Mouse (Mus musculus) neural tube, embryonic 11.5 days (tissue): ENCODE data around the gene Patl1. TPM values are rescaled to one million over a fixed set of nuclear protein-coding genes. Genes with fewer than 3 reads are reported as not detected.

Experiments used
- ATAC-seq: fragments of 200-750 bp; cut with Nextera tagmentation; 2 replicates; pipeline ENCODE4 v1.8.0; 2017; ENCODE audit warnings: moderate number of reproducible peaks, mild to moderate bottlenecking, moderate TSS enrichment, moderate library complexity; ENCODE audit not compliant: insufficient read depth, low FRiP score, low TSS enrichment
- DNase-seq: peaks from one replicate; pipeline ENCODE4 v3.0.0-alpha.2; 2015; ENCODE audit warnings: low spot score
- H3K27ac ChIP-seq: fragments of 300-500 bp; sonication (generic); 2 replicates; pipeline ENCODE4 v1.5.1; 2014; ENCODE audit warnings: low read depth, mild to moderate bottlenecking, low read length
- H3K27me3 ChIP-seq: fragments of 300-500 bp; sonication (generic); 2 replicates; pipeline ENCODE4 v1.6.1; 2014; ENCODE audit warnings: mild to moderate bottlenecking, low read length, mixed read lengths; ENCODE audit not compliant: control insufficient read depth, insufficient read depth
- H3K36me3 ChIP-seq: fragments of 300-500 bp; sonication (generic); 2 replicates; pipeline ENCODE4 v1.6.1; 2014; ENCODE audit warnings: mild to moderate bottlenecking, low read length, moderate library complexity, mixed read lengths; ENCODE audit not compliant: control insufficient read depth, insufficient read depth
- H3K4me1 ChIP-seq: fragments of 300-500 bp; sonication (generic); 2 replicates; pipeline ENCODE4 v1.6.1; 2014; ENCODE audit warnings: low read length, mixed read lengths; ENCODE audit not compliant: control insufficient read depth, insufficient read depth
- H3K4me2 ChIP-seq: fragments of 300-500 bp; sonication (generic); 2 replicates; pipeline ENCODE4 v1.6.1; 2014; ENCODE audit warnings: low read depth, mild to moderate bottlenecking, moderate library complexity
- H3K4me3 ChIP-seq: fragments of 300-500 bp; sonication (generic); 2 replicates; pipeline ENCODE4 v1.5.1; 2014; ENCODE audit warnings: low read depth, low read length
- H3K9ac ChIP-seq: fragments of 300-500 bp; sonication (generic); 2 replicates; pipeline ENCODE4 v1.6.1; 2014; ENCODE audit warnings: mild to moderate bottlenecking, low read length
- H3K9me3 ChIP-seq: fragments of 300-500 bp; sonication (generic); 2 replicates; pipeline ENCODE4 v1.6.1; 2016; ENCODE audit warnings: low read length; ENCODE audit not compliant: control insufficient read depth
- WGBS: fragments of 180-500 bp; shearing (Covaris S2); extraction: QIAGEN DNeasy Blood & Tissue Kit; methylation state at CpG from one replicate; pipeline ENCODE4 v1.1.7; 2014; 5-methylcytosine and 5-hydroxymethylcytosine counted together
- polyA plus RNA-seq: library from polyadenylated mRNA; unstranded; fragments of >200 nt; fragmentation: Nextera tagmentation; extraction: Ambion mirVana; gene quantifications from 2 replicates; pipeline ENCODE4 v1.2.1, GENCODE M21; 2014

The Patl1 gene
- polyA plus RNA-seq, 1 experiment from 2014 or later, result 24.7 TPM

DNA sequence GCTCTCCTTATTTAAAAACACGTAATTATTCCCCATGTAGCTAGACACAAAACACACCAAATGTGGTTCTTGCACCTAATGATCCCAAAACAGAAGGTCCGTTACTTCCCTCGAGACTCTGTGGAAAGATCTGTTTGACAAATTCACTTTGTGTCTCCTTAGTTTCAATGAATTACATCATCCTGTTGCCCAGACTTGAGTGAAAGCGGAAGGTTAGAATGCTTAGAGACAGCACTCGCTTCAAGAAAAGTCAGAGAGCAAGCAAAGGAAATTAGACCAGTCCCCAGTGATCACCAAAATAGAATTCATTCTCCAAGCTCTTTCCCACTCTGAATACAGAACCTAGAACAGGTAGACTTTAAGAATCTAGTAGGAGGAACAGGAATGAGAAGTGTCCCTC is 45.2 kb downstream of the Patl1 start:
- Histone ChIP-seq H3K27ac (no peak overlapping the region), H3K4me2 (no peak overlapping the region), H3K4me1 (no peaks in the 10 kb centered on the region), H3K27me3 (no peaks in the 10 kb centered on the region), H3K4me3 (no peak overlapping the region), H3K9ac (no peak overlapping the region), H3K36me3 (no peaks in the 10 kb centered on the region), H3K9me3 (no peaks in the 10 kb centered on the region)
- WGBS, result 93% methylated on average over 5 of the region's 5 CpGs
- no peak for ATAC-seq
- DNase-seq, result no peak

DNA sequence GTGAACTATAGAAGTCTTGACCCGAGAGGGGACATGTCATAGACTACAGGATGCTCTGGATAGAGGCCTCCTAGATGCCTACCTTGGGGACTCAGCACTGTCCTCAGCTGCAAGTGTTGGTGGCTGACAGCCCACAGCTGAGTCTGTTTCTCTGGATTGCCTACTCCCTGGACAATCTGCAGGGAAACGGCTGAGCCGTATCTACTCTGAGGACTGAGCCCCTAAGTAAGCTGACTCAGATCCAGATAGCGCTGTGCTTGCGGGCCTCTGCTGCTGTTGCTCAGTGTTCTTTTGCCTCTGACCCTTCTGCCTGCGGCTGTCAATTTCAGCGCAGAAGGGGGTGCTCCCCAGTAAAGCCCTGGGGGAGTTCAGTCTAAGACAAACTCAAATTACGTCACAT is 45.6 kb downstream of the Patl1 start:
- Histone ChIP-seq H3K4me3 (no peak overlapping the region), H3K9me3 (no peaks in the 10 kb centered on the region), H3K27me3 (no peaks in the 10 kb centered on the region), H3K4me2 (no peak overlapping the region), H3K9ac (no peak overlapping the region), H3K27ac (no peak overlapping the region), H3K4me1 (no peaks in the 10 kb centered on the region), H3K36me3 (no peaks in the 10 kb centered on the region)
- WGBS, result 85% methylated on average over 8 of the region's 8 CpGs
- DNase-seq (no peak), ATAC-seq (no peak)

DNA sequence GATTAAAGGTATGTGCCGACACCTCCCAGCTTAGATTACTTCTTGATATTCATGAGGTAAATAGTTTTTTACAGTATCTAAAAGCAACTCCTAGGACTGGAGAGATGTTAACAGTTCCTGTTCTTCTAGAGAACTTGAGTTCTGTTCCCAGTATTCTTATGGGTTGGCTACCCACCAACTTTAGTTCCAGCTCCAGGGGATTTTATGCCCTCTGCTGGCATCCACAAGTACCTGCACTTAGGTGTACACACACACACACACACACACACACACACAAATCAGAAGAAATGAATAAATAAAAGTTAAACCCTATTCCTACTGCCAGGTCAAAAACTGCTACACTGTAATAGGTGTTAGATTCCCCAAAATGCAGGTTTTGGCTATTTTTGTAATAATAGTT is 52.1 kb downstream of the Patl1 start:
- Histone ChIP-seq H3K4me1 (peaks cover 7% of the 10 kb centered on the region), H3K9me3 (no peaks in the 10 kb centered on the region), H3K27me3 (no peaks in the 10 kb centered on the region), H3K9ac (no peak overlapping the region), H3K4me3 (no peak overlapping the region), H3K4me2 (no peak overlapping the region), H3K27ac (no peak overlapping the region), H3K36me3 (no peaks in the 10 kb centered on the region)
- WGBS, result 100% methylated on average over 1 of the region's 1 CpGs
- no peak for DNase-seq
- no peak for ATAC-seq

DNA sequence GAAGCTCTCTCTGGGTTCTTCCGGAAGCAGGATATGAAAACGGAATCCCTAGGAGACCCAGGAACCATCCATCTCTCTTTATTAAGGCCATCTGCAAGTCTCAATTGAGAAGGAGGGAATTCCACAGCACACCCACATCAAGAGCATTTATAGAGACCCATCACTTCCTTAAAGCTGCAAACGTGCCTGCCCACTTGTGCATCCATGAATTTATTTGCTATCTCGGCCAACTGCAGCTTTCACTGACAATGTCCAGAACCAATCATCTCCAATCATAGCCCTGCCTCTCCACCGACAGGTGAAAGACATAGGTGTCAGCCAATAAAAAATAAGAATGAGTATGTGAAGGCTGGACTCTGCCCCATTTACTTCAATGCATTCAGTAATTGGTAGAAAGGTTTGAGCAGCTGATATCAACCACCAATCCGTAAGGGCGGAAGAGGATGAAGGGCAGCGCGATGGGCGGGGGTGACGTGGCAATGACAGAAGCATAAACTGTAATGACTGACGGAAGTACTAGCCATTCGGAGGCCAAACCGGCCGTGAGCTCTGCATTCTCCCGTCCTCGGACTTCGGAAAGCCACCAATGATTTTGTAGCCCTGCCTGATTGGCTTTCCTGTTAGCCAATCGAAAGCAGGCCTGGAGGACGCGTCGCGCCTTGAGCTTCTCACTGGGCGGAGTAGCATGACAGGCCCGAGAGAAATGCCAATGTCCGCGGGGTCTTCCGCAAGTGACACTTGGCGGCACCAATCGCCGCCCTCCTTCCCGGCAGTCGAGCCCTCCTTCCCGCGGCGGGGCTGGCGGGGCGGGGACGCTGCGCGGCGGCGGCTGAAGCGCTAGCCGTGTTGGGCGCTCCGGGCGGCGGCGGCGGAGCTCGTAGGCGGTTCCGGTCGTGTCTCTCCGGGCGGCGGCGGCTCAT is 53.1 kb downstream of the Patl1 start, which contains the start of gene Osbp:
Gene Osbp (plus strand): TSS at position 919 of the 920 bp plus-strand sequence.
- H3K9ac ChIP-seq, result peak within 1 kb of the TSS; percentile 73
- H3K9me3 ChIP-seq, result no peaks in the 10 kb centered on the region
- H3K4me2 ChIP-seq, result peak within 1 kb of the TSS; percentile 76
- H3K4me1 ChIP-seq, result peaks cover 7% of the 10 kb centered on the region
- peak within 1 kb of the TSS; percentile 75 for H3K27ac ChIP-seq
- H3K36me3 ChIP-seq, result no peaks in the 10 kb centered on the region
- under 1% methylated on average over 56 of the region's 59 CpGs for WGBS
- H3K27me3 ChIP-seq, result no peaks in the 10 kb centered on the region
- peak within 1 kb of the TSS; percentile 92 for H3K4me3 ChIP-seq
- DNase-seq (peak; percentile 97), ATAC-seq (peak; percentile 98)

DNA sequence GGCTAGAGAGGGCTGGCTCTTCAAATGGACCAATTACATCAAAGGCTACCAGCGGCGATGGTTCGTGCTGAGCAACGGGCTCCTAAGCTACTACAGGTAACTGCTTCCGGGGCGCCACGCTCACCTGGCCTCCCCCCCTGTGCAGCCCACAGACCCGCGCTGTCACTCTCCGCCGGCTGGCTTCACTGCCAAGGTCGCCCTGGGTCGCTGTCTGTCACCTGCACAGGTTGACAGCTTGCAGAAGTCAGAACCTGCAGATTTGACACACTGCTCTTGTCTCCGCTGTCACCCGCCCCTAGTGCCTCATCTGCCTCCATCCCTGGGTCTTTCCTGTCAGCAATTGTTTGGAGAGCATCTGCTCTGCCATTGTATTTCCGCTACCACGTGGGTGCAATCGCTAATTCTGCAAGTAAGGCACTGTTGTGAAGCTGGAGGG is 54.0 kb downstream of the Patl1 start:
- Histone ChIP-seq H3K36me3 (no peaks in the 10 kb centered on the region), H3K27ac (peak overlapping the region; percentile 75; the same call in 1 of the 2 replicates), H3K4me3 (peak overlapping the region; percentile 92), H3K27me3 (no peaks in the 10 kb centered on the region), H3K9me3 (no peaks in the 10 kb centered on the region), H3K4me1 (peaks cover 7% of the 10 kb centered on the region), H3K9ac (peak overlapping the region; percentile 73), H3K4me2 (peak overlapping the region; percentile 76)
- DNase-seq (peak; percentile 33), ATAC-seq (no peak)
- WGBS, result under 1% methylated on average over 17 of the region's 18 CpGs

DNA sequence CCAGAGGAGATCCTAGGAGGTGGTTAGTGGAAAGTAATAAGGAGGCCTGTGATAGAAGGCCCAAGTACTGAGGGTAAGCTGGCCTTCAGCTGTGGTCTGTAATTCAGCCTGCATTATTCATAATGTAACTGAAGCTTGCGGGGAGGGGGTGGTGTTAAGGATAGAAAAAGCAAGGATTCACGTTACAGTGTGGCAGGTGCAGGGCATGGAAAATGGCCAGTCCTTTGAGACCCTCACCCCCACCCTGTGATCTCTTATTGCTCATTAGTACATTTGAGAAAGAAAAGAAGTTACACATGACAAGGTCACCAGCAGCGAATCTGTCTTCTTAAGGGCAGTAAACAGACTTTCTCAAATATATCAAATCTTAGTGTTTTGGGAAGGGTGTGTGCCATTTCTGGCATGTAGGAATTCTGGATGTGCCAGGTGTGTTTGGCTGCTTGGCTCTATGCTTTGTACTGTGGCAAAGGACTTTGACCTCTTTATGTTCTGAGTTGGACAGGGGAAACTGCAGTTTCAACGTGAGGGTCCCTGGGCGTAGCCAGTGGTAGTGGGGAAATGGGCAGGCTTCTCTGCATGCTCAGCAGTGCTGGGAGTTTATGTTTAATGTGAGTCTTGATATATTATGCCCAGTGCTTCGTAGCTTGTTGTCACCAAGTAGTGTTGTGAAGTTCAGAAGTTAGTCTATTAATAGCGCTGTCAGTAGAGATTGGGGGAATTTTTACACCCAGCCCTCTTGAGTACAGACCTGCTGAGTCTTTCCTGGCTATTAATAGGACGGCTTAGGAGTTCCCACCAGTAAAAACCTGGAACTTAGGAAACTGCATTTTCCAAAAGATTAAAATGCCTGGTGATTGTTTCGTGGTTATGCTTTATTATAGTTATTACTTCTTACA is 57.2 kb downstream of the Patl1 start:
- Histone ChIP-seq H3K4me2 (no peak overlapping the region), H3K27me3 (no peaks in the 10 kb centered on the region), H3K4me3 (no peak overlapping the region), H3K9me3 (no peaks in the 10 kb centered on the region), H3K27ac (no peak overlapping the region), H3K4me1 (peaks cover 7% of the 10 kb centered on the region), H3K36me3 (peaks cover 11% of the 10 kb centered on the region), H3K9ac (no peak overlapping the region)
- ATAC-seq, result no peak
- 84% methylated on average over 9 of the region's 9 CpGs for WGBS
- no peak for DNase-seq

DNA sequence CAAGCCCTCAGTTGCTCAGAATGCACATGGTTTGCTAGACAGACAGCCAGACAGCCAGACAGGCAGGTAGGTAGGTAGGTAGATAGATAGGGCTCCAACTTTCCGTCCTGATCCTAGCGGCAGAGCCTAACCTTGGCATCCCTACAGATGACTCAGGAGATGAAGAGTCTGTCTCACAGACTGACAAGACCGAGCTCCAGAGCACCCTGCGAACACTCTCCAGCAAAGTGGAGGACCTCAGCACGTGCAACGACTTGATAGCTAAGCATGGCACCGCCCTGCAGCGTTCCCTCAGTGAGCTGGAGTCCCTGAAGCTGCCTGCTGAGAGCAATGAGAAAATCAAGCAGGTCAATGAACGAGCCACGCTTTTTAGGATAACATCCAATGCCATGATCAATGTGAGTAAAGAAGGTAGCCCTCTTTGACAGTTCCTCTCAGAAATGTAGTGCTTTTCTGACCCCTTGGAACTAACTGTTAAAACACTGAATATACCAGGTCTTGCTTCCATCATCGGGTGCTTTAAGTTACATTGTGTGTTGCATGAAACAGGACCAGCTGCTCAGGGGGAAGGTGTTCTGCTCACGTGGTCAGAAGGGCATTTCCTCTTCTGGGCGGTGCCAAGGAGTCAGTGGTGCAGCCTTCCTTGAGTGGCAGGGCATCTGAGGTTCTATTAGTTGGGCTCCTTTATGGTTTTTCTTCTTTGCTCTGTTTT is 61.5 kb downstream of the Patl1 start:
- Histone ChIP-seq H3K27me3 (no peaks in the 10 kb centered on the region), H3K27ac (no peak overlapping the region), H3K9ac (no peak overlapping the region), H3K36me3 (peaks cover 22% of the 10 kb centered on the region), H3K4me3 (no peak overlapping the region), H3K4me2 (no peak overlapping the region), H3K9me3 (no peaks in the 10 kb centered on the region), H3K4me1 (no peaks in the 10 kb centered on the region)
- WGBS, result 95% methylated on average over 13 of the region's 13 CpGs
- DNase-seq (no peak), ATAC-seq (no peak)

DNA sequence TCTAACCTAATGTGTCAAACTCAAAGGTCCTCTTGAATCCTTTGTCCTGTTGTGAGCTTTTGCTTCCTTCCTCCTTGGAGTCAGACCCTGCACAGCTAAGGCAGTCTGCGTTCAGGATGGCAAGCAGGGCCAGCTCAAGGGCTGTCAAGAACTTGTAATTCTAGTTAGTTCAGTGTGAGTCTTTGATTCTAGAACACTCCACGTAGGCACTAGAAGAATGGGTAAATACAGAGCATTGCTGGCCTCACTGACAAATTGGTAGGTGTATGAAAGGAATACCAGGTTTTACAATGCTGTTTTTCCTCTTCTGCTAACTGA is 62.0 kb downstream of the Patl1 start:
- no peaks in the 10 kb centered on the region for H3K27me3 ChIP-seq
- H3K36me3 ChIP-seq, result peaks cover 26% of the 10 kb centered on the region
- H3K4me1 ChIP-seq, result no peaks in the 10 kb centered on the region
- H3K4me3 ChIP-seq, result no peak overlapping the region
- 85% methylated on average over 2 of the region's 2 CpGs for WGBS
- ATAC-seq (no peak), DNase-seq (no peak)
- no peaks in the 10 kb centered on the region for H3K9me3 ChIP-seq
- no peak overlapping the region for H3K27ac ChIP-seq
- H3K4me2 ChIP-seq, result no peak overlapping the region
- H3K9ac ChIP-seq, result no peak overlapping the region
